Mouse (Mus musculus) hindbrain, embryonic 14.5 days (tissue): ENCODE measurements at regions not wholly inside any gene's neighbourhood (a gene's known extent, or its start where the extent isn't known, plus 50 kb on each side); places are given as distances from the start of the nearest gene placed in this dataset.
"Not testable (repeated sequence)": the region's sequence is repeated elsewhere in the genome, so short reads cannot be mapped to it uniquely, and the experiment has no call there.

Experiments
- ATAC-seq: fragments of 200-750 bp; cut with Nextera tagmentation; 2 replicates; pipeline ENCODE4 v1.8.0; 2017; ENCODE audit warnings: moderate number of reproducible peaks, mild to moderate bottlenecking, moderate TSS enrichment, moderate library complexity; ENCODE audit not compliant: low FRiP score
- DNase-seq: peaks from one replicate; pipeline ENCODE4 v3.0.0-alpha.2; 2015; ENCODE audit warnings: low spot score
- H3K27ac ChIP-seq: fragments of 300-500 bp; sonication (generic); 2 replicates; pipeline ENCODE4 v1.5.1; 2014; ENCODE audit warnings: mild to moderate bottlenecking, moderate library complexity
- H3K27me3 ChIP-seq: fragments of 300-500 bp; sonication (generic); 2 replicates; pipeline ENCODE4 v1.6.1; 2014; ENCODE audit warnings: mild to moderate bottlenecking, low read length, mixed read lengths; ENCODE audit not compliant: control insufficient read depth, insufficient read depth
- H3K36me3 ChIP-seq: fragments of 300-500 bp; sonication (generic); replicated peaks from 2 replicates; pipeline ENCODE4 v1.6.1; 2014; ENCODE audit not compliant: control insufficient read depth, insufficient read depth
- H3K4me1 ChIP-seq: fragments of 300-500 bp; sonication (generic); replicated peaks from 2 replicates; pipeline ENCODE4 v1.6.1; 2014; ENCODE audit warnings: antibody characterized with exemption, low read length, mixed read lengths; ENCODE audit not compliant: control insufficient read depth, insufficient read depth
- H3K4me2 ChIP-seq: fragments of 300-500 bp; sonication (generic); replicated peaks from 2 replicates; pipeline ENCODE4 v1.6.1; 2014; ENCODE audit warnings: mild to moderate bottlenecking, moderate library complexity
- H3K4me3 ChIP-seq: fragments of 300-500 bp; sonication (generic); replicated peaks from 2 replicates; pipeline ENCODE4 v1.5.1; 2014; ENCODE audit warnings: mild to moderate bottlenecking, low read length
- H3K9ac ChIP-seq: fragments of 300-500 bp; sonication (generic); 2 replicates; pipeline ENCODE4 v1.6.1; 2014
- H3K9me3 ChIP-seq: fragments of 300-500 bp; sonication (generic); 2 replicates; pipeline ENCODE4 v1.6.1; 2016; ENCODE audit warnings: low read length; ENCODE audit not compliant: control insufficient read depth
- WGBS: fragments of 180-500 bp; shearing (Covaris S2); extraction: QIAGEN DNeasy Blood & Tissue Kit; methylation state at CpG from one replicate; pipeline ENCODE4 v1.1.7; 2014; 5-methylcytosine and 5-hydroxymethylcytosine counted together

GRCm38 (mm10) chr1:157622156-157622555 is 115.6 kb downstream of the Sec16b start:
- not testable (repeated sequence) for ATAC-seq, H3K27me3 ChIP-seq, DNase-seq, H3K4me2 ChIP-seq, H3K4me1 ChIP-seq, H3K27ac ChIP-seq, H3K9ac ChIP-seq, H3K4me3 ChIP-seq, H3K9me3 ChIP-seq, H3K36me3 ChIP-seq
- WGBS, result 95% methylated on average over 16 of the region's 16 CpGs

- Histone ChIP-seq H3K4me2 (no peak overlapping the region), H3K27ac (no peak overlapping the region), H3K4me1 (no peaks in the 10 kb centered on the region), H3K36me3 (no peaks in the 10 kb centered on the region), H3K4me3 (no peak overlapping the region), H3K27me3 (no peaks in the 10 kb centered on the region), H3K9me3 (no peaks in the 10 kb centered on the region), H3K9ac (no peak overlapping the region)
- WGBS, result 78% methylated on average over 3 of the region's 3 CpGs
- DNase-seq (no peak), ATAC-seq (no peak)
Observed at GRCm38 (mm10) chr1:157632586-157632985, 126.1 kb downstream of the Sec16b start.

GRCm38 (mm10) chr1:157633470-157633869 is 126.9 kb downstream of the Sec16b start:
- H3K4me2 ChIP-seq, result no peak overlapping the region
- ATAC-seq (no peak), DNase-seq (no peak)
- 92% methylated on average over 6 of the region's 6 CpGs for WGBS
- H3K4me3 ChIP-seq, result no peak overlapping the region
- H3K27ac ChIP-seq, result no peak overlapping the region
- H3K4me1 ChIP-seq, result no peaks in the 10 kb centered on the region
- H3K27me3 ChIP-seq, result no peaks in the 10 kb centered on the region
- no peak overlapping the region for H3K9ac ChIP-seq
- no peaks in the 10 kb centered on the region for H3K9me3 ChIP-seq
- no peaks in the 10 kb centered on the region for H3K36me3 ChIP-seq

GRCm38 (mm10) chr1:157635776-157636175 is 129.2 kb downstream of the Sec16b start:
- Histone ChIP-seq H3K27ac (no peak overlapping the region), H3K27me3 (no peaks in the 10 kb centered on the region), H3K4me3 (no peak overlapping the region), H3K9ac (no peak overlapping the region), H3K4me1 (no peaks in the 10 kb centered on the region), H3K9me3 (no peaks in the 10 kb centered on the region), H3K36me3 (no peaks in the 10 kb centered on the region), H3K4me2 (no peak overlapping the region)
- DNase-seq (no peak), ATAC-seq (no peak)
- WGBS, result 91% methylated on average over 6 of the region's 6 CpGs

GRCm38 (mm10) chr1:157643524-157643923 is 137.0 kb downstream of the Sec16b start:
- DNase-seq (no peak), ATAC-seq (no peak)
- H3K27me3 ChIP-seq, result no peaks in the 10 kb centered on the region
- H3K9me3 ChIP-seq, result no peaks in the 10 kb centered on the region
- no peaks in the 10 kb centered on the region for H3K4me1 ChIP-seq
- no peak overlapping the region for H3K27ac ChIP-seq
- H3K9ac ChIP-seq, result no peak overlapping the region
- no peaks in the 10 kb centered on the region for H3K36me3 ChIP-seq
- 93% methylated on average over 6 of the region's 6 CpGs for WGBS
- no peak overlapping the region for H3K4me3 ChIP-seq
- H3K4me2 ChIP-seq, result no peak overlapping the region

GRCm38 (mm10) chr1:157645682-157646421 is 139.3 kb downstream of the Sec16b start:
- Histone ChIP-seq H3K9ac (no peak overlapping the region), H3K4me3 (no peak overlapping the region), H3K27ac (no peak overlapping the region), H3K27me3 (no peaks in the 10 kb centered on the region), H3K4me1 (no peaks in the 10 kb centered on the region), H3K9me3 (no peaks in the 10 kb centered on the region), H3K36me3 (no peaks in the 10 kb centered on the region), H3K4me2 (no peak overlapping the region)
- 68% methylated on average over 8 of the region's 8 CpGs for WGBS
- DNase-seq (no peak), ATAC-seq (no peak)

GRCm38 (mm10) chr1:157655446-157655845 is 148.9 kb downstream of the Sec16b start:
- H3K4me1 ChIP-seq, result no peaks in the 10 kb centered on the region
- no peaks in the 10 kb centered on the region for H3K9me3 ChIP-seq
- H3K27ac ChIP-seq, result no peak overlapping the region
- H3K4me3 ChIP-seq, result no peak overlapping the region
- H3K4me2 ChIP-seq, result no peak overlapping the region
- no peaks in the 10 kb centered on the region for H3K36me3 ChIP-seq
- H3K27me3 ChIP-seq, result no peaks in the 10 kb centered on the region
- WGBS, result 52% methylated on average over 4 of the region's 4 CpGs
- ATAC-seq (no peak), DNase-seq (no peak)
- no peak overlapping the region for H3K9ac ChIP-seq

GRCm38 (mm10) chr1:157669626-157670025 is 163.1 kb downstream of the Sec16b start:
- WGBS, result 89% methylated on average over 6 of the region's 6 CpGs

GRCm38 (mm10) chr1:157684356-157684755 is 177.8 kb downstream of the Sec16b start:
- Histone ChIP-seq H3K4me3 (no peak overlapping the region), H3K27me3 (no peaks in the 10 kb centered on the region), H3K27ac (no peak overlapping the region), H3K4me1 (no peaks in the 10 kb centered on the region), H3K4me2 (no peak overlapping the region), H3K36me3 (no peaks in the 10 kb centered on the region), H3K9me3 (no peaks in the 10 kb centered on the region), H3K9ac (no peak overlapping the region)
- DNase-seq (peak; percentile 34), ATAC-seq (peak; percentile 17; the same call in 1 of the 2 replicates)
- WGBS, result 20% methylated on average over 7 of the region's 7 CpGs

More at GRCm38 (mm10) chr1:157669626-157670025, 163.1 kb downstream of the Sec16b start:
- H3K27ac ChIP-seq, result no peak overlapping the region
- no peaks in the 10 kb centered on the region for H3K4me1 ChIP-seq
- H3K27me3 ChIP-seq, result no peaks in the 10 kb centered on the region
- no peak overlapping the region for H3K4me2 ChIP-seq
- no peak overlapping the region for H3K9ac ChIP-seq
- ATAC-seq (no peak), DNase-seq (no peak)
- no peak overlapping the region for H3K4me3 ChIP-seq
- no peaks in the 10 kb centered on the region for H3K36me3 ChIP-seq
- H3K9me3 ChIP-seq, result no peaks in the 10 kb centered on the region

GRCm38 (mm10) chr1:157695198-157695597 is 188.7 kb downstream of the Sec16b start:
- peaks cover 6% of the 10 kb centered on the region; the same call in 1 of the 2 replicates for H3K9me3 ChIP-seq
- no peak overlapping the region for H3K27ac ChIP-seq
- ATAC-seq (no peak), DNase-seq (no peak)
- H3K4me3 ChIP-seq, result no peak overlapping the region
- WGBS, result 86% methylated on average over 2 of the region's 2 CpGs
- no peak overlapping the region for H3K4me2 ChIP-seq
- H3K9ac ChIP-seq, result no peak overlapping the region
- no peaks in the 10 kb centered on the region for H3K36me3 ChIP-seq
- no peaks in the 10 kb centered on the region for H3K27me3 ChIP-seq
- no peaks in the 10 kb centered on the region for H3K4me1 ChIP-seq
